Mouse (Mus musculus) C2C12 (cell line): Measurements from ENCODE around the gene Tmem230. TPM values are rescaled to one million over a fixed set of nuclear protein-coding genes. Genes with fewer than 3 reads are reported as not detected.
A peak's percentile ranks its signal among the peaks of the same experiment; 100 is the strongest.
"Not testable (repeated sequence)": the region's sequence is repeated elsewhere in the genome, so short reads cannot be mapped to it uniquely, and the experiment has no call there.

Experiments
- H3K27me3 ChIP-seq: one replicate; pipeline ENCODE4 v1.6.1; 2011; ENCODE audit not compliant: control insufficient read depth, insufficient read depth, insufficient read length
- H3K36me3 ChIP-seq: one replicate; pipeline ENCODE4 v1.6.1; 2011; ENCODE audit not compliant: control insufficient read depth, insufficient read depth
- H3K4me3 ChIP-seq: one replicate; pipeline ENCODE4 v1.5.1; 2011; ENCODE audit warnings: mild to moderate bottlenecking, control low read depth; ENCODE audit not compliant: poor library complexity, insufficient read depth, severe bottlenecking
- H3K79me2 ChIP-seq: one replicate; pipeline ENCODE4 v1.6.1; 2011; ENCODE audit not compliant: control insufficient read depth, insufficient read depth
- H3K79me3 ChIP-seq: one replicate; pipeline ENCODE4 v1.6.1; 2011; ENCODE audit warnings: low read depth, control low read depth
- H3ac ChIP-seq: one replicate; pipeline ENCODE3; 2011; ENCODE audit warnings: low read depth; ENCODE audit not compliant: control insufficient read depth, insufficient read length
- CEBPB ChIP-seq: IDR thresholded peaks from one replicate; pipeline ENCODE4 v1.6.1; 2011; ENCODE audit warnings: low read depth, mild to moderate bottlenecking, control low read depth, moderate library complexity
- CTCF ChIP-seq: IDR thresholded peaks from one replicate; pipeline ENCODE4 v1.5.1; 2011; ENCODE audit not compliant: control insufficient read depth, insufficient read depth, insufficient read length
- FOSL1 ChIP-seq: IDR thresholded peaks from one replicate; pipeline ENCODE4 v1.8.0; 2011; ENCODE audit warnings: mild to moderate bottlenecking, low read length; ENCODE audit not compliant: poor library complexity, insufficient read depth, severe bottlenecking
- MAX ChIP-seq: IDR thresholded peaks from one replicate; pipeline ENCODE4 v1.6.1; 2011; ENCODE audit warnings: mild to moderate bottlenecking, control low read depth
- MYOD1 ChIP-seq: IDR thresholded peaks from one replicate; pipeline ENCODE4 v1.6.1; 2011; ENCODE audit warnings: low read depth; ENCODE audit not compliant: control insufficient read depth, insufficient read length
- MYOG ChIP-seq: IDR thresholded peaks from one replicate; pipeline ENCODE4 v1.6.1; 2011; ENCODE audit not compliant: control insufficient read depth, insufficient read length; ENCODE audit errors: extremely low read depth
- USF1 ChIP-seq: IDR thresholded peaks from one replicate; pipeline ENCODE4 v1.6.1; 2011; ENCODE audit warnings: low read depth, mild to moderate bottlenecking, control low read depth, moderate library complexity
- polyA plus RNA-seq: library from polyadenylated mRNA; unstranded; fragments of >200 nt; fragmentation: generic; extraction: Trizol; gene quantifications from one replicate; pipeline ENCODE4 v1.2.1, GENCODE M21; 2012; ENCODE audit warnings: missing spikeins

Gene Tmem230
- polyA plus RNA-seq, 1 experiment: 29.1 TPM

GRCm38 (mm10) chr2:132257350-132258068, 9.9 kb upstream of the Tmem230 start:
- Histone ChIP-seq H3K27me3 (no peaks in the 10 kb centered on the region), H3K36me3 (no peaks in the 10 kb centered on the region), H3K4me3 (no peak overlapping the region), H3K79me2 (peaks cover 22% of the 10 kb centered on the region), H3ac (no peak overlapping the region), H3K79me3 (peaks cover 4% of the 10 kb centered on the region)
- TF ChIP-seq MYOD1 (no peak), USF1 (no peak), MAX (no peak), FOSL1 (no peak), MYOG (no peak), CTCF (no peak), CEBPB (no peak)

GRCm38 (mm10) chr2:132253603-132254002, 6.0 kb upstream of the Tmem230 start:
- H3K36me3 ChIP-seq: peaks cover 29% of the 10 kb centered on the region
- H3K27me3 ChIP-seq: no peaks in the 10 kb centered on the region
- H3K79me3 ChIP-seq: peaks cover 30% of the 10 kb centered on the region
- peaks cover 54% of the 10 kb centered on the region for H3K79me2 ChIP-seq
- H3K4me3 ChIP-seq: peak overlapping the region; percentile 54
- TF ChIP-seq MAX (no peak), USF1 (no peak), MYOG (no peak), CEBPB (no peak), CTCF (no peak), MYOD1 (no peak), FOSL1 (no peak)
- H3ac ChIP-seq: peak overlapping the region; percentile 7

GRCm38 (mm10) chr2:132252542-132253528, 5.2 kb upstream of the Tmem230 start, which contains the start of gene Pcna:
Gene Pcna, minus strand, starts transcription at chr2:132253314.
- TF ChIP-seq FOSL1 (no peak), MYOD1 (no peak), CTCF (no peak), CEBPB (no peak), USF1 (peak; percentile 62), MAX (peak; percentile 62), MYOG (no peak)
- H3K79me2 ChIP-seq: peaks cover 61% of the 10 kb centered on the region
- H3ac ChIP-seq: peak within 1 kb of the TSS; percentile 64
- H3K36me3 ChIP-seq: peaks cover 37% of the 10 kb centered on the region
- H3K4me3 ChIP-seq: peak within 1 kb of the TSS; percentile 54
- peaks cover 30% of the 10 kb centered on the region for H3K79me3 ChIP-seq
- H3K27me3 ChIP-seq: no peaks in the 10 kb centered on the region

GRCm38 (mm10) chr2:132251911-132252310, 4.3 kb upstream of the Tmem230 start:
- H3K27me3 ChIP-seq: no peaks in the 10 kb centered on the region
- peak overlapping the region; percentile 54 for H3K4me3 ChIP-seq
- no peak for TF ChIP-seq MYOG
- TF ChIP-seq CEBPB: no peak
- no peak for TF ChIP-seq FOSL1
- TF ChIP-seq MAX: no peak
- TF ChIP-seq USF1: no peak
- TF ChIP-seq CTCF: no peak
- no peak for TF ChIP-seq MYOD1
- H3K79me2 ChIP-seq: peaks cover 65% of the 10 kb centered on the region
- peaks cover 30% of the 10 kb centered on the region for H3K79me3 ChIP-seq
- peaks cover 37% of the 10 kb centered on the region for H3K36me3 ChIP-seq
- H3ac ChIP-seq: peak overlapping the region; percentile 64

- no peaks in the 10 kb centered on the region for H3K27me3 ChIP-seq
- H3K79me3 ChIP-seq: peaks cover 3% of the 10 kb centered on the region
- H3K36me3 ChIP-seq: peaks cover 49% of the 10 kb centered on the region
- TF ChIP-seq USF1: no peak
- H3K79me2 ChIP-seq: peaks cover 27% of the 10 kb centered on the region
- H3ac ChIP-seq: no peak overlapping the region
- H3K4me3 ChIP-seq: no peak overlapping the region
These were observed 4.2 kb downstream of the Tmem230 start for GRCm38 (mm10) chr2:132243370-132243769.

- not testable (repeated sequence) for H3ac ChIP-seq, H3K27me3 ChIP-seq, H3K79me3 ChIP-seq, H3K4me3 ChIP-seq, H3K79me2 ChIP-seq
- peaks cover 36% of the 10 kb centered on the region for H3K36me3 ChIP-seq
These were observed 7.2 kb downstream of the Tmem230 start for GRCm38 (mm10) chr2:132240457-132240856.

GRCm38 (mm10) chr2:132239434-132239833, 8.2 kb downstream of the Tmem230 start:
- not testable (repeated sequence) for H3K27me3 ChIP-seq, H3K4me3 ChIP-seq, H3K79me2 ChIP-seq, H3ac ChIP-seq, H3K79me3 ChIP-seq
- H3K36me3 ChIP-seq: peaks cover 26% of the 10 kb centered on the region
